Mouse (Mus musculus) liver, embryonic 13.5 days (tissue): ENCODE measurements at regions not wholly inside any gene's neighbourhood (a gene's known extent, or its start where the extent isn't known, plus 50 kb on each side); places are given as distances from the start of the nearest gene placed in this dataset.

Experiments used
- ATAC-seq: fragments of 200-750 bp; cut with Nextera tagmentation; 2 replicates; pipeline ENCODE4 v1.8.0; 2017; ENCODE audit warnings: low read depth, mild to moderate bottlenecking, moderate number of reproducible peaks, moderate library complexity
- DNase-seq: peaks from one replicate; pipeline ENCODE4 v3.0.0; 2022
- H3K27ac ChIP-seq: fragments of 300-500 bp; sonication (generic); 2 replicates; pipeline ENCODE4 v1.5.1; 2015; ENCODE audit warnings: moderate library complexity, mild to moderate bottlenecking, inconsistent platforms
- H3K27me3 ChIP-seq: fragments of 300-500 bp; sonication (generic); 2 replicates; pipeline ENCODE4 v1.6.1; 2015; ENCODE audit warnings: mild to moderate bottlenecking, inconsistent platforms
- H3K36me3 ChIP-seq: fragments of 300-500 bp; sonication (generic); 2 replicates; pipeline ENCODE4 v1.6.1; 2015; ENCODE audit warnings: mild to moderate bottlenecking, inconsistent platforms
- H3K4me1 ChIP-seq: fragments of 300-500 bp; sonication (generic); replicated peaks from 2 replicates; pipeline ENCODE4 v1.6.1; 2015; ENCODE audit warnings: inconsistent platforms
- H3K4me2 ChIP-seq: fragments of 300-500 bp; sonication (generic); 2 replicates; pipeline ENCODE4 v1.6.1; 2015; ENCODE audit warnings: inconsistent platforms, mild to moderate bottlenecking, moderate library complexity
- H3K4me3 ChIP-seq: fragments of 300-500 bp; sonication (generic); replicated peaks from 2 replicates; pipeline ENCODE4 v1.5.1; 2015; ENCODE audit warnings: mild to moderate bottlenecking, inconsistent platforms
- H3K9ac ChIP-seq: fragments of 300-500 bp; sonication (generic); 2 replicates; pipeline ENCODE4 v1.6.1; 2015; ENCODE audit warnings: mild to moderate bottlenecking, inconsistent platforms
- H3K9me3 ChIP-seq: fragments of 300-500 bp; sonication (generic); replicated peaks from 2 replicates; pipeline ENCODE4 v1.6.1; 2016; ENCODE audit warnings: inconsistent platforms
- WGBS: fragments of 180-500 bp; shearing (Covaris S2); methylation state at CpG from one replicate; pipeline ENCODE4 v1.1.7; 2015; ENCODE audit not compliant: insufficient replicate concordance; 5-methylcytosine and 5-hydroxymethylcytosine counted together

DNA sequence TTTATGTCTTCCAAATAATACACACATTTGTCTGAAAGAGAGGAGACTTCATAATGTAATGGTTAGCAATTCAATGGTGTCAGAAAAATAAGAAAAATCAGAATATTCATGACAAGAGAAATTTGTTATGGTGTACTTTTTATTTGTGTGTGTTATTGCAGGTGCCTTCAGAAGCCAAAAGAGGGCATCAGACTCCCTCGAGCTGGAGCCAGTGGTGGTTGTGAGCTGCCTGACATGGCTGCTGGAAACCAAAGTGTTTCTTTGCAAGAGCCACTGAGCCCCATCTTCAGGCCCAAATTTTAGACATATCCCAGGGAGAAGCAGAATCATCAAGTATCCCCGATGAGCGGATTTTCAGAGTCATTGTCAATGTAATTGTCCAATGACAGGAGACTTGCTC, 81.9 kb downstream of the Tm2d3 start:
- no peaks in the 10 kb centered on the region for H3K4me1 ChIP-seq
- no peaks in the 10 kb centered on the region for H3K36me3 ChIP-seq
- H3K4me3 ChIP-seq: no peak overlapping the region
- WGBS: 66% methylated on average over 3 of the region's 3 CpGs
- ATAC-seq (no peak), DNase-seq (no peak)
- H3K9ac ChIP-seq: no peak overlapping the region
- H3K9me3 ChIP-seq: no peaks in the 10 kb centered on the region
- H3K27me3 ChIP-seq: no peaks in the 10 kb centered on the region
- no peak overlapping the region for H3K4me2 ChIP-seq
- H3K27ac ChIP-seq: no peak overlapping the region

- no peaks in the 10 kb centered on the region for H3K9me3 ChIP-seq
- no peaks in the 10 kb centered on the region for H3K36me3 ChIP-seq
- no peak overlapping the region for H3K9ac ChIP-seq
- 37% methylated on average over 2 of the region's 2 CpGs for WGBS
- H3K4me2 ChIP-seq: no peak overlapping the region
- H3K4me3 ChIP-seq: no peak overlapping the region
- DNase-seq: no peak
- no peak overlapping the region for H3K27ac ChIP-seq
- no peaks in the 10 kb centered on the region for H3K27me3 ChIP-seq
- ATAC-seq: no peak
- no peaks in the 10 kb centered on the region for H3K4me1 ChIP-seq
Observed at GRCm38 (mm10) chr7:65773948-65774347, 83.0 kb downstream of the Tm2d3 start.

GRCm38 (mm10) chr7:65774388-65775015, 83.5 kb downstream of the Tm2d3 start:
- H3K4me3 ChIP-seq: no peak overlapping the region
- H3K4me2 ChIP-seq: no peak overlapping the region
- no peak overlapping the region for H3K27ac ChIP-seq
- WGBS: 71% methylated on average over 11 of the region's 11 CpGs
- H3K9ac ChIP-seq: no peak overlapping the region
- DNase-seq (no peak), ATAC-seq (no peak)
- H3K36me3 ChIP-seq: no peaks in the 10 kb centered on the region
- no peaks in the 10 kb centered on the region for H3K9me3 ChIP-seq
- no peaks in the 10 kb centered on the region for H3K4me1 ChIP-seq
- H3K27me3 ChIP-seq: no peaks in the 10 kb centered on the region

- Histone ChIP-seq H3K4me1 (no peaks in the 10 kb centered on the region), H3K9me3 (no peaks in the 10 kb centered on the region), H3K9ac (no peak overlapping the region), H3K27me3 (no peaks in the 10 kb centered on the region), H3K4me2 (no peak overlapping the region), H3K4me3 (no peak overlapping the region), H3K36me3 (no peaks in the 10 kb centered on the region), H3K27ac (no peak overlapping the region)
- ATAC-seq (no peak), DNase-seq (no peak)
- 76% methylated on average over 3 of the region's 3 CpGs for WGBS
Observed at GRCm38 (mm10) chr7:65775016-65775415, 84.0 kb downstream of the Tm2d3 start.

DNA sequence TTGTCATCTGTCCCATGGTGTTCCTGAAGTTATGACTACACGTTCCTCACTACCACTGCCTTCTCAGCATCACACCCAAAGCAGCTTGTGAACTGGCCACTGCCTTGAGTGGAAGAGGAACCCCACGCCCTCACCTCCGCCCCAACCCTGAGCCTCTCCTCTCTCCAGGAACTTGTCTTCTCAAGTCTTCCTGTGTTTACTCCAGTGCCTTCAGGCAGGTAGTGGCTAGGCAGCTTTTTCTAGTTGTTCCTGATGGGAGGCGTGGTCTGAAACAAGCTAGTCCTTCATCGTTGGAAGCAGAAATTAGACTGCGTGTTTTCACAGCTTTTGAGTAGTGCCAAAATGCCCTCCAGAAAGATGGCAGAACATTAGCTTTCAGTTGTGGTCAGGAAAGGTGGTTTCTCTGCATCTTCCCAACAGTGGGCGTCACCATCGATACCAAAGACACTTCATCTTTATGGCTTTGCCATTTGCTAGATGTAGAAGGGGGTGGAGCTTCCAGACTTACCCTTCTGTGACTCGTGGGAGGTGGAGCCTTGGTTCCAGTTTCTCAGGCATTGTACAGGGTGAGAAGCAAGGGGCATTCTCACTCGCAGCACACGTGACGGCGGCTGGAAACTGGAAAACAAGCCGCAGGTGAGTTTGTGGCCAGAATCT, 81.7 kb upstream of the Pcsk6 start:
- DNase-seq (no peak), ATAC-seq (no peak)
- no peaks in the 10 kb centered on the region for H3K36me3 ChIP-seq
- H3K4me3 ChIP-seq: no peak overlapping the region
- WGBS: 64% methylated on average over 14 of the region's 14 CpGs
- no peaks in the 10 kb centered on the region for H3K4me1 ChIP-seq
- no peak overlapping the region for H3K9ac ChIP-seq
- H3K27ac ChIP-seq: no peak overlapping the region
- H3K27me3 ChIP-seq: no peaks in the 10 kb centered on the region
- no peak overlapping the region for H3K4me2 ChIP-seq
- no peaks in the 10 kb centered on the region for H3K9me3 ChIP-seq

GRCm38 (mm10) chr7:65780578-65781370, 80.8 kb upstream of the Pcsk6 start:
- Histone ChIP-seq H3K4me3 (no peak overlapping the region), H3K9me3 (no peaks in the 10 kb centered on the region), H3K36me3 (no peaks in the 10 kb centered on the region), H3K27ac (no peak overlapping the region), H3K4me2 (no peak overlapping the region), H3K4me1 (no peaks in the 10 kb centered on the region), H3K9ac (no peak overlapping the region), H3K27me3 (no peaks in the 10 kb centered on the region)
- 57% methylated on average over 9 of the region's 9 CpGs for WGBS
- no peak for DNase-seq
- ATAC-seq: no peak

GRCm38 (mm10) chr7:65782024-65782423, 79.5 kb upstream of the Pcsk6 start:
- WGBS: 71% methylated on average over 7 of the region's 7 CpGs
- ATAC-seq (no peak), DNase-seq (no peak)
- no peaks in the 10 kb centered on the region for H3K36me3 ChIP-seq
- no peaks in the 10 kb centered on the region for H3K4me1 ChIP-seq
- H3K4me2 ChIP-seq: no peak overlapping the region
- H3K27me3 ChIP-seq: no peaks in the 10 kb centered on the region
- no peaks in the 10 kb centered on the region for H3K9me3 ChIP-seq
- no peak overlapping the region for H3K9ac ChIP-seq
- no peak overlapping the region for H3K27ac ChIP-seq
- H3K4me3 ChIP-seq: no peak overlapping the region

- Histone ChIP-seq H3K27me3 (no peaks in the 10 kb centered on the region), H3K4me2 (no peak overlapping the region), H3K36me3 (no peaks in the 10 kb centered on the region), H3K9me3 (no peaks in the 10 kb centered on the region), H3K4me3 (no peak overlapping the region), H3K9ac (no peak overlapping the region), H3K27ac (no peak overlapping the region), H3K4me1 (no peaks in the 10 kb centered on the region)
- ATAC-seq (no peak), DNase-seq (no peak)
- 44% methylated on average over 4 of the region's 4 CpGs for WGBS
Observed at GRCm38 (mm10) chr7:65783773-65784172, 77.8 kb upstream of the Pcsk6 start.

- WGBS: 55% methylated on average over 2 of the region's 2 CpGs
- H3K27me3 ChIP-seq: no peaks in the 10 kb centered on the region
Observed at GRCm38 (mm10) chr7:65786916-65787315, 74.6 kb upstream of the Pcsk6 start.

DNA sequence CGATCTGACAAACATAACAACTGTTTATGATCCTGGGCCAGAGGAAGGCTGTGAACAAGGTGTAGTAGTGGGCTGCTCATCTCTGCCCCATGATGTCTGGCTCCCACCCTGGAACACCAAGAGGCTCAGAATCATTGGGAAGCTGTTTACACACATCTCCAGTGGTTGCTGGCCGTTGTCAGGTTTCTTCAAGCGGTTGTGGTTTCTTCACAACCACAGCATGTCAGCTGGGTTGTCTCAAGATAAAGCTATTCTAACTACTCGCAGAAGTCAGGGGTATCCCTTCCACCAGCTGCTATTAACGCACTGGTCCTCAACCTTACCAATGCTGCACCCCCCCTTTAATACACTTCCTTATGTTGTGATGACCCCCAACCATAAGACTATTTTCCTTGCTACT, 73.7 kb upstream of the Pcsk6 start:
- DNase-seq (no peak), ATAC-seq (no peak)
- no peaks in the 10 kb centered on the region for H3K36me3 ChIP-seq

More at GRCm38 (mm10) chr7:65786916-65787315, 74.6 kb upstream of the Pcsk6 start:
- no peak overlapping the region for H3K4me3 ChIP-seq
- no peaks in the 10 kb centered on the region for H3K36me3 ChIP-seq
- no peak overlapping the region for H3K4me2 ChIP-seq
- H3K4me1 ChIP-seq: no peaks in the 10 kb centered on the region
- no peaks in the 10 kb centered on the region for H3K9me3 ChIP-seq
- no peak for ATAC-seq
- DNase-seq: no peak
- H3K9ac ChIP-seq: no peak overlapping the region
- H3K27ac ChIP-seq: no peak overlapping the region

DNA sequence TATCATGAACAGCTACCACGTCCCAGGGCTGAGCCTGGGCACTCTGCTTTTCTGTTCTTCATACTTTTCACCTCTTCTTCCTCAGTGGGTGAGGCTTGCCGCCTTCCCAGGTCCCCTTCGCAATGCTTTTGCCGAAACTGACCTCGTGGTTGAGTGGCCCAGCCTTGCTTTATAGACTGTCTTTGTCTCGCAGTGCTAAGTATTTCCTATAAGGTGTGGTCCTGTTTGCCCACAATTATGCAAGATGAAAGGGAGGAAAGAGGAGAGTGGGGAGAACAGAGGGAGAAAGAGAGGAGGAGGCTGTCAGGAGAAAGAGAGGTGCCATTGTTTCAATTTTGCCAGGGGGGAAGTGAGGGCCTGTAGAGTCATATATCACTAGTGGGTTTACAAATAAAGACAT, 71.3 kb upstream of the Pcsk6 start:
- Histone ChIP-seq H3K4me2 (no peak overlapping the region), H3K9me3 (no peaks in the 10 kb centered on the region), H3K4me1 (no peaks in the 10 kb centered on the region), H3K9ac (no peak overlapping the region), H3K36me3 (no peaks in the 10 kb centered on the region), H3K27me3 (no peaks in the 10 kb centered on the region), H3K27ac (no peak overlapping the region), H3K4me3 (no peak overlapping the region)
- 48% methylated on average over 6 of the region's 6 CpGs for WGBS
- DNase-seq (no peak), ATAC-seq (no peak)

More for the DNA sequence above, 73.7 kb upstream of the Pcsk6 start:
- H3K4me1 ChIP-seq: no peaks in the 10 kb centered on the region
- H3K9me3 ChIP-seq: no peaks in the 10 kb centered on the region
- WGBS: 30% methylated on average over 5 of the region's 5 CpGs
- no peak overlapping the region for H3K4me2 ChIP-seq
- H3K27me3 ChIP-seq: no peaks in the 10 kb centered on the region
- H3K27ac ChIP-seq: no peak overlapping the region
- no peak overlapping the region for H3K9ac ChIP-seq
- no peak overlapping the region for H3K4me3 ChIP-seq
